Mouse (Mus musculus) hindbrain, embryonic 14.5 days (tissue): Measurements from ENCODE around the gene Rest. TPM values are rescaled to one million over a fixed set of nuclear protein-coding genes. Genes with fewer than 3 reads are reported as not detected.

Experiments used
- ATAC-seq: fragments of 200-750 bp; cut with Nextera tagmentation; 2 replicates; pipeline ENCODE4 v1.8.0; 2017; ENCODE audit warnings: moderate number of reproducible peaks, mild to moderate bottlenecking, moderate TSS enrichment, moderate library complexity; ENCODE audit not compliant: low FRiP score
- DNase-seq: peaks from one replicate; pipeline ENCODE4 v3.0.0-alpha.2; 2015; ENCODE audit warnings: low spot score
- H3K27ac ChIP-seq: fragments of 300-500 bp; sonication (generic); 2 replicates; pipeline ENCODE4 v1.5.1; 2014; ENCODE audit warnings: mild to moderate bottlenecking, moderate library complexity
- H3K27me3 ChIP-seq: fragments of 300-500 bp; sonication (generic); 2 replicates; pipeline ENCODE4 v1.6.1; 2014; ENCODE audit warnings: mild to moderate bottlenecking, low read length, mixed read lengths; ENCODE audit not compliant: control insufficient read depth, insufficient read depth
- H3K36me3 ChIP-seq: fragments of 300-500 bp; sonication (generic); replicated peaks from 2 replicates; pipeline ENCODE4 v1.6.1; 2014; ENCODE audit not compliant: control insufficient read depth, insufficient read depth
- H3K4me1 ChIP-seq: fragments of 300-500 bp; sonication (generic); replicated peaks from 2 replicates; pipeline ENCODE4 v1.6.1; 2014; ENCODE audit warnings: antibody characterized with exemption, low read length, mixed read lengths; ENCODE audit not compliant: control insufficient read depth, insufficient read depth
- H3K4me2 ChIP-seq: fragments of 300-500 bp; sonication (generic); replicated peaks from 2 replicates; pipeline ENCODE4 v1.6.1; 2014; ENCODE audit warnings: mild to moderate bottlenecking, moderate library complexity
- H3K4me3 ChIP-seq: fragments of 300-500 bp; sonication (generic); replicated peaks from 2 replicates; pipeline ENCODE4 v1.5.1; 2014; ENCODE audit warnings: mild to moderate bottlenecking, low read length
- H3K9ac ChIP-seq: fragments of 300-500 bp; sonication (generic); 2 replicates; pipeline ENCODE4 v1.6.1; 2014
- H3K9me3 ChIP-seq: fragments of 300-500 bp; sonication (generic); 2 replicates; pipeline ENCODE4 v1.6.1; 2016; ENCODE audit warnings: low read length; ENCODE audit not compliant: control insufficient read depth
- WGBS: fragments of 180-500 bp; shearing (Covaris S2); extraction: QIAGEN DNeasy Blood & Tissue Kit; methylation state at CpG from one replicate; pipeline ENCODE4 v1.1.7; 2014; 5-methylcytosine and 5-hydroxymethylcytosine counted together
- polyA plus RNA-seq: library from polyadenylated mRNA; unstranded; fragments of >200 nt; fragmentation: Nextera tagmentation; extraction: Ambion mirVana; gene quantifications from 2 replicates; pipeline ENCODE4 v1.2.1, GENCODE M21; 2014

Rest gene
- polyA plus RNA-seq, 1 experiment from 2014 or later = 8.6 TPM

- no peak overlapping the region for H3K27ac ChIP-seq
- no peaks in the 10 kb centered on the region for H3K27me3 ChIP-seq
- H3K4me1 ChIP-seq = no peaks in the 10 kb centered on the region
- no peaks in the 10 kb centered on the region for H3K9me3 ChIP-seq
- DNase-seq (no peak), ATAC-seq (no peak)
- no peaks in the 10 kb centered on the region for H3K36me3 ChIP-seq
- WGBS = 64% methylated on average over 6 of the region's 6 CpGs
- no peak overlapping the region for H3K9ac ChIP-seq
- H3K4me3 ChIP-seq = no peak overlapping the region
- no peak overlapping the region for H3K4me2 ChIP-seq
Observed at GRCm38 (mm10) chr5:77260141-77260540, 5.2 kb upstream of the Rest start.

- DNase-seq (no peak), ATAC-seq (no peak)
- Histone ChIP-seq H3K27me3 (no peaks in the 10 kb centered on the region), H3K9ac (no peak overlapping the region), H3K36me3 (no peaks in the 10 kb centered on the region), H3K9me3 (no peaks in the 10 kb centered on the region), H3K4me1 (no peaks in the 10 kb centered on the region), H3K4me2 (no peak overlapping the region), H3K27ac (no peak overlapping the region), H3K4me3 (no peak overlapping the region)
- 77% methylated on average over 4 of the region's 4 CpGs for WGBS
Observed at GRCm38 (mm10) chr5:77261137-77261536, 4.2 kb upstream of the Rest start.

DNA sequence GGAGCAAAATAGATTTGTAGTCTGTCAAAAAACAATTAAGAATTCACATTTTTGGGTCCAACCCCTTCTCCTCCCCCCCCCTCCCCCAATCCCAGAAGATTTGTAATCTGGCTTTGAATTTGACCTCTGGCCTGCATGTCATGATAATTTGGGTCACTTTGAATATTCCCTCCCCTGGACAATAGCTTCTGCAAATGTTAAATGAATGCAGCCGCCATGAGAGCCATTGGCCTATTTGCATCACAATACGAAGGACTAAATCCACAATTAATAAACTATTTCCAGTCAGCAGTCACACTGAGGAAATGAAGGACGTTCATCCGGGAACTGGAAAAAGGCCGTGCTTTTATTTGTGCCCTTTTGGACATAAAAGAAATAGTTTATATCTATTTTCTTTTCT, 3.2 kb upstream of the Rest start:
- no peaks in the 10 kb centered on the region for H3K4me1 ChIP-seq
- no peaks in the 10 kb centered on the region for H3K36me3 ChIP-seq
- 0 out of 2 replicates have a peak, but pooled peaks cover 6% of the 10 kb centered on the region for H3K27me3 ChIP-seq
- H3K27ac ChIP-seq = no peak overlapping the region
- H3K9me3 ChIP-seq = no peaks in the 10 kb centered on the region
- ATAC-seq (no peak), DNase-seq (no peak)
- 19% methylated on average over 5 of the region's 5 CpGs for WGBS
- no peak overlapping the region for H3K9ac ChIP-seq
- H3K4me3 ChIP-seq = no peak overlapping the region
- H3K4me2 ChIP-seq = no peak overlapping the region

GRCm38 (mm10) chr5:77265671-77266065, 377 bp downstream of the Rest start:
- under 1% methylated on average over 49 of the region's 53 CpGs for WGBS
- peaks cover 4% of the 10 kb centered on the region; the same call in 1 of the 2 replicates for H3K4me1 ChIP-seq
- ATAC-seq (peak; percentile 79), DNase-seq (peak; percentile 53)
- H3K27me3 ChIP-seq = 0 out of 2 replicates have a peak, but pooled peaks cover 6% of the 10 kb centered on the region
- H3K4me2 ChIP-seq = peak overlapping the region; percentile 87
- peaks cover 13% of the 10 kb centered on the region; the same call in 1 of the 2 replicates for H3K36me3 ChIP-seq
- no peaks in the 10 kb centered on the region for H3K9me3 ChIP-seq
- peak overlapping the region; percentile 84 for H3K27ac ChIP-seq
- H3K4me3 ChIP-seq = peak overlapping the region; percentile 93
- H3K9ac ChIP-seq = peak overlapping the region; percentile 76

DNA sequence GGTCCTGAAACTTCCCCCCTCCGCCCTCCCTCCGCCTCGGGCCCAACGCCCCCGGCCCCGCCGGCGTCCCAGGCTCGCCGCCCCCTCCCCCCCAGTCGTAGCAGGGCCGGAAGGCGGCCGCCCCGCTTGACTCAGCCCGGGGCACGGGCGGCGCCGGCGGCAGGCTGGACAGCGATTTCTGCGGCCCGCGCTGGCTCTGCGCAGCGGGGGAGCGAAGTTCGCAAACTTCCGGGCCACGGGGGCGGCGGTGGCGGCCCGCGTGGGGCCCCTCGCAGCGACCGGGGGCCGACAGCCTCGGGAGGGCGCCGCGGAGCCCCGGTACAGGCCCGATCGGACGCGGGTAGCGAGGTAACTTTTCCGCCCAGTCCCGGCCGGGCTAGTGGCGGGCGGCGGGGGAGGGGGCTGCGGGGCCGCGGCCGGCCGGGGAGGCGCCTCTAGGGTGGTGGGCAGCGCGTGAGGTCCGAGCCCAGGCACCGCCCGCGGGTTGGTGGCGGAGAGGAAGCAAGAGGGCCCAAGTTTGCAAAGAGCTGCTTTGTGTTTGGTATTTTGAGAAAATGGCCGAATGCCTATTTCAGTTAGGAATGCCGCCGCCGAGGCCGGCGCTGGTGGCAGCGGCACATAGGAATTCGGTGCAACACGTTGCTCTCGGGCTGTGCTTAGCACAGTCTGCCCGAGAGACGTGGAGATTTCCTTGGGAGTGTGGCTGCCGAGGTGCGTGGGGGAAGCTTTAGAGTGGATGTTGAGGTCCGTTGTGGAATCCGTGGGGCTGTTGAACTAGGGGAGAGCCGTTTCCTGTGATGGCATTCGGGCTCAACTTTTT, 985 bp downstream of the Rest start:
- under 1% methylated on average over 80 of the region's 87 CpGs for WGBS
- Histone ChIP-seq H3K4me3 (peak overlapping the region; percentile 93), H3K36me3 (peaks cover 14% of the 10 kb centered on the region), H3K27me3 (0 out of 2 replicates have a peak, but pooled peaks cover 6% of the 10 kb centered on the region), H3K4me2 (peak overlapping the region; percentile 87), H3K9me3 (no peaks in the 10 kb centered on the region), H3K27ac (peak overlapping the region; percentile 84), H3K9ac (peak overlapping the region; percentile 76), H3K4me1 (peaks cover 4% of the 10 kb centered on the region; the same call in 1 of the 2 replicates)
- DNase-seq (peak; percentile 67), ATAC-seq (peak; percentile 56)

DNA sequence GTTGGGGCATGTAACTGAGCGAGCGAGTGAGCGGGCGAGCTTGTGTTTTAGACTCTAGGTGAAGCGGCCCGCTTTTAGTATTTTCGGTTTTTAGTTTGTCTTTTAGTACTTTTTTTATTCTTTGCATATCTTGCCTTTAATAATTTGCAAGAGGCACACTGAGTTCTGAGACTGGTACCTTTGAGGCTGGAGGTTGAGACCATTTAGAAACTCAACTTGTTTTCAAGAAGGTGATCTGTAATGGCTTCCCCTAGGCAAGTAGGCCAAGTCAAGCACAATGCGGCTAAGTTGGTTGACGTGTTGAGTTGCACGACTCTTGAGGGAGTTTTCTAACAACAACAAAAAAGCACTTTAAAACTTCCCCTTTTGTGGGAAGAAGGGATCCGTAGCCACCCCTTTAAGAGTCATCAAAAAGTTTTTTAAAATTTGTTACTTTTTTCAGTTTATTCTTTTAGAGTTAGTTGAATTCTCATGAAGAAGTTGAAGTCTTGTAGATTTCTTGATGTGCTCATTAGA, 1.7 kb downstream of the Rest start:
- ATAC-seq (no peak), DNase-seq (peak; percentile 40)
- Histone ChIP-seq H3K4me2 (peak overlapping the region; percentile 87), H3K9ac (peak overlapping the region; percentile 76), H3K4me1 (peaks cover 4% of the 10 kb centered on the region; the same call in 1 of the 2 replicates), H3K9me3 (no peaks in the 10 kb centered on the region), H3K27ac (peak overlapping the region; percentile 84), H3K36me3 (peaks cover 16% of the 10 kb centered on the region), H3K27me3 (0 out of 2 replicates have a peak, but pooled peaks cover 6% of the 10 kb centered on the region), H3K4me3 (peak overlapping the region; percentile 93)
- WGBS = 2% methylated on average over 11 of the region's 11 CpGs

- Histone ChIP-seq H3K27me3 (0 out of 2 replicates have a peak, but pooled peaks cover 6% of the 10 kb centered on the region), H3K9me3 (no peaks in the 10 kb centered on the region), H3K9ac (no peak overlapping the region), H3K4me1 (peaks cover 4% of the 10 kb centered on the region; the same call in 1 of the 2 replicates), H3K4me3 (peak overlapping the region; percentile 93), H3K36me3 (peaks cover 16% of the 10 kb centered on the region), H3K27ac (no peak overlapping the region), H3K4me2 (peak overlapping the region; percentile 87)
- ATAC-seq (no peak), DNase-seq (no peak)
- WGBS = 66% methylated on average over 4 of the region's 4 CpGs
Observed at GRCm38 (mm10) chr5:77267441-77267840, 2.1 kb downstream of the Rest start.

- Histone ChIP-seq H3K36me3 (peaks cover 19% of the 10 kb centered on the region), H3K4me1 (peaks cover 4% of the 10 kb centered on the region; the same call in 1 of the 2 replicates), H3K9ac (no peak overlapping the region), H3K27ac (no peak overlapping the region), H3K27me3 (0 out of 2 replicates have a peak, but pooled peaks cover 6% of the 10 kb centered on the region), H3K4me3 (no peak overlapping the region), H3K9me3 (no peaks in the 10 kb centered on the region), H3K4me2 (peak overlapping the region; percentile 87; the same call in 1 of the 2 replicates)
- DNase-seq (no peak), ATAC-seq (no peak)
- 95% methylated on average over 30 of the region's 30 CpGs for WGBS
Observed at GRCm38 (mm10) chr5:77267957-77268624, 2.8 kb downstream of the Rest start.

GRCm38 (mm10) chr5:77269399-77269798, 4.1 kb downstream of the Rest start:
- Histone ChIP-seq H3K9me3 (no peaks in the 10 kb centered on the region), H3K4me3 (no peak overlapping the region), H3K36me3 (peaks cover 19% of the 10 kb centered on the region), H3K27me3 (0 out of 2 replicates have a peak, but pooled peaks cover 6% of the 10 kb centered on the region), H3K9ac (no peak overlapping the region), H3K4me2 (no peak overlapping the region), H3K4me1 (peaks cover 4% of the 10 kb centered on the region; the same call in 1 of the 2 replicates), H3K27ac (no peak overlapping the region)
- DNase-seq (no peak), ATAC-seq (no peak)
- 79% methylated on average over 8 of the region's 8 CpGs for WGBS
